Mouse (Mus musculus): Measurements from ENCODE around the gene Slc5a5. TPM values are rescaled to one million over a fixed set of nuclear protein-coding genes. Genes with fewer than 3 reads are reported as not detected.

Slc5a5 gene
- total RNA-seq (2018; cell fraction: chromatin; rRNA removed): not detected
- under 1 TPM in 2 of 26 experiments, not detected in 24; 0.04 to 0.07 TPM for total RNA-seq (2018; cell fraction: cytosol; rRNA removed)
- under 1 TPM in 1 of 26 experiments, not detected in 25; 0.20 TPM for total RNA-seq (2018; cell fraction: nucleus; rRNA removed)
- not detected in 3 replicates for polyA plus RNA-seq (2018)

DNA sequence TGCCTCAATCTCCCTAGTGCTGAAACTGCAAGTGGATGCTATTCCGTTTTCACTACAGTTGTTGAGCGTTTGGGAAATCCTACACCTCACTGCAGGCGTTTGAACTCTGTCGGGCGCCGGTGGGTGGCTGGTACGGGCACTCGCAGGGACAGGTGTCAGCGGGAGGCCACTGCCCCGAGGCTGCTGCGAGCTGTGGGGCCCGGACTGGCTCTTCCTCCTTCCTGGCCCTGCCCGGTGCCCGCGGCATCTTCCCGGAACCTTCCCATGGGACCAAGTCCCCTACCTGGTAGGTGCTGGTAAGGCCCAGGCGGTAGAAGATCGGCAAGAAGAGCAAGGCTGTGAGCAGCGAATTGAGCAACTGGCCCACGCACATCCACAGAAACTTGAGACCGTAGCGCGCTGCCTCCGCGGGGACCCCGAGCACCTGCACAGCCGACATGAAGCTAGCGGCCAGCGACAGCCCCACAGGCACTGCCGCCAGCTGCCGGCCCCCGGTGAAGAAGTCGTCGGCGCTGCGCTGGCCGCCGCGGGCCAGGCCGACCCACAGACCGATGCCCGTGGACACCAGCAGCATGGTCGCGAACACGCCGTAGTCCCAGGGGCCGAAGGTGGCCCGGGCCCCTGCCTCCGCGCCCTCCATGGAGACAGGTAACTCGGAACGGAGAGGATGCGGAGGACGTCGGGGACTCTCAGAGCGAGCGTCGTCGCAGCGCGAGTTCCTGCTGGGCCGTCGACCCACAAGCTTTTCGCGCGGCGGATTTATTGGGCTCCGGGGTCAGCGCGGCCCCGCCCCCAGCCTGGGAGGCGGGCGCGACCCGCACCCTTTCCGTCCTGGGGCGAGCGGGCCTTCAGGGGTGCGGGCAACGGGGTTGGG lies at the start of gene Slc5a5:
Gene Slc5a5, minus strand, starts transcription at position 736 of the 874 bp plus-strand sequence.
- Histone ChIP-seq H3K27ac (no peak within 1 kb of the TSS), H3K4me3 (ENCODE audit: inconsistent target) (no peak within 1 kb of the TSS), H3K79me2 (ENCODE audit: inconsistent target) (peaks cover 15% of the 10 kb centered on the region), H3K36me3 (ENCODE audit: inconsistent target) (peaks cover 20% of the 10 kb centered on the region)
- WGBS (ENCODE audit: missing documents): 10% methylated on average over 79 of the region's 80 CpGs

DNA sequence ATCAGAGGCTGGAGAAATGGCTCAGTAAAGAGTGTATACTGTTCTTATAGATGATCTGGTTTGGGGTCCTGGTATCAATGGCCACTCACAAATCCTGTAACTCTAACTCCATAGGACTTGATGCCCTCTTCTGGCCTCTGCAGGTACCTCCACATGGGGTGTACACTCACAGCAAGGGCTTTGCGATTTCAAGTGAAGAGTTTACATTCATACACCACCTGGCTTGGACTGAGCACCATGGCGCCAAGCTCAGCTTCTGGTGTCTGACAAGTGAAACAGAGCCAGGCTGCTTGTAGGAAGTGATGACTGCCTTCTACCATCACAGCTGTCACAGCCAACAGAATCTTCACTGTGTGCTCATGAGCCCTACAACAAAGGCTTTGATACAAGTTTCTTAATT lies 48.9 kb upstream of the Slc5a5 start:
- no peaks in the 10 kb centered on the region for H3K36me3 ChIP-seq (ENCODE audit: inconsistent target)
- H3K79me2 ChIP-seq (ENCODE audit: inconsistent target): no peaks in the 10 kb centered on the region
- no peak overlapping the region for H3K4me3 ChIP-seq (ENCODE audit: inconsistent target)
- 0 out of 2 replicates have a peak overlapping the region, but pooled peaks have one; percentile 22 for H3K27ac ChIP-seq
- 76% methylated on average over 2 of the region's 2 CpGs for WGBS (ENCODE audit: missing documents)

DNA sequence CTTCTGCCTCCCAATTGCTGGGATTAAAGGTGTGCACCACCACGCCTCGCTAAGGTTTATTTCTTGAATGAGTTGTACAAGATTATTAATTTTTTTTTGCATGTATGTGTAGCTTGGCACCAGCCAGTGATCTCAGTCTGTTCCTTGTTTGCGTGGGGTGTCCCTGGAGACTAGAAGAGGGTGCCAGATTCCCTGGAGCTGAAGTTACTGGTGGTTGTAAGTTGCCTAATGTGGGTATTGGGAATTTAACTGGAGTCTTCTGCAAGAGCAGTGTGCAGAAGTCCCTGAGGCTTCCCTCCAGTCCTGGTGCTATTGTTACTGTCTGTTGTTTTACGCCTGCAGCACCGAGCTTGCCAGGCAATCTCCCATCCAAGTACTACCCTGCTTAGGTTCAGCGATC lies 44.6 kb upstream of the Slc5a5 start:
- no peak overlapping the region for H3K4me3 ChIP-seq (ENCODE audit: inconsistent target)
- no peaks in the 10 kb centered on the region for H3K79me2 ChIP-seq (ENCODE audit: inconsistent target)
- H3K27ac ChIP-seq: no peak overlapping the region
- 96% methylated on average over 6 of the region's 6 CpGs for WGBS (ENCODE audit: missing documents)
- H3K36me3 ChIP-seq (ENCODE audit: inconsistent target): no peaks in the 10 kb centered on the region

DNA sequence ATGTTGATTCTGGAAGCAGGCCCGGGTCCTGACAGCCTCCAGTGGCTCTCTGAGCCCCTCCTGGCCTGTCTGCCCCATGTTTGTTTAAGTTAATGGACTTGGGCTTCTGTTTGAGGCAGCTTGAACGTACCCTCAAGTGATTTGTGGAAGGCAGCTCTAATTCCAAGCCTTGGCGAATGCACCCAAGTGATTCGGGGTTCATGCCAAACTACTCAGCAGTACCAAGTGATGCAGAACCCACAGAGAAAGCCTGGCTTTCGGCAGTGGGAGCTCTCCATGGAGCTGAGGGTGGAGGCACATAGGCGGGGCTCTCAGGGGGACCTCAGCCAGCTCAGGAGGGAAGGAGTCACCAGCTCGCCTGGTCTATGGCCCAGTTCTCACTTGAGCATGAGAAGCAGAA lies 42.2 kb upstream of the Slc5a5 start:
- Histone ChIP-seq H3K4me3 (ENCODE audit: inconsistent target) (no peak overlapping the region), H3K36me3 (ENCODE audit: inconsistent target) (no peaks in the 10 kb centered on the region), H3K27ac (no peak overlapping the region), H3K79me2 (ENCODE audit: inconsistent target) (no peaks in the 10 kb centered on the region)
- 77% methylated on average over 7 of the region's 7 CpGs for WGBS (ENCODE audit: missing documents)

DNA sequence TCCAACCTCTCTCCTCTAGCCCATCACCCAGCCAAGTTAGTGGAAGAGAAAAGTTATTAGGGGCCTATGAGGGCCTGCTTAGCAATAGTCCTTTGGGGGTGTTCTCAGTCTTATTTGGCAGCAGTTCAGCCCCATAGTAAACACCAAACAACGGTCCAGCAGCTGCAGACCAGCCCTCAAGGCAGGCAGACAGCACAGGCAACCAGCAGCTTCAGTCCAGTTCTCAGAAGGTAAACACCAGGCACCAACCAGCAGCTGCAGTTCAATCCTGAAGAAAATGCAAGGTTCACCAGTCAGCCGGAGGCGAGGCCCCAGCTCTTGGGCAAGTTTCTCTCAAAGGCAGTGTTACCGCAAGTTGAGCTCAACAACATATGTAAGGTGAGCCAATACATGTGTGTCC lies 40.5 kb upstream of the Slc5a5 start:
- no peaks in the 10 kb centered on the region for H3K79me2 ChIP-seq (ENCODE audit: inconsistent target)
- H3K36me3 ChIP-seq (ENCODE audit: inconsistent target): no peaks in the 10 kb centered on the region
- no peak overlapping the region for H3K27ac ChIP-seq
- WGBS (ENCODE audit: missing documents): 96% methylated on average over 4 of the region's 4 CpGs
- no peak overlapping the region for H3K4me3 ChIP-seq (ENCODE audit: inconsistent target)

DNA sequence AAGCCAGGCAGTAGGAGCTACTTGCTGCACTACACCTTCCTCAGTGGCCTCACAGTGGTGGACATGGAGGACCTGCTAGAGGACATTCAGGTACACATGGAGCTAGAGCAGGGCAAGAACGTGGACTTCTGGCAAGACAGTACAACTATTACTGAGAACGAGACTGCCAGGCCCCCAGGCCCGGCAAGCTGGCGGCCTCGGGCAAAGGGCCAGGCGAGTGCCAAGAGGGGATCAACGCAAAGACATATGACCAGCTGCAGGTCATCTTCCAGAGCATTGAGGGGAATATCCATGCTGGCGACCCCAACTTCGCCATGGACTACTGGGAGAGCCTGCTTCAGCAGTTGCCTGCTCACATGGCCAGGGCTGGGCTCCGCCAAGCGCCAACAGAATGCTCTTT lies 39.2 kb upstream of the Slc5a5 start:
- WGBS (ENCODE audit: missing documents): 96% methylated on average over 11 of the region's 11 CpGs
- H3K4me3 ChIP-seq (ENCODE audit: inconsistent target): no peak overlapping the region
- H3K36me3 ChIP-seq (ENCODE audit: inconsistent target): no peaks in the 10 kb centered on the region
- no peak overlapping the region for H3K27ac ChIP-seq
- no peaks in the 10 kb centered on the region for H3K79me2 ChIP-seq (ENCODE audit: inconsistent target)

DNA sequence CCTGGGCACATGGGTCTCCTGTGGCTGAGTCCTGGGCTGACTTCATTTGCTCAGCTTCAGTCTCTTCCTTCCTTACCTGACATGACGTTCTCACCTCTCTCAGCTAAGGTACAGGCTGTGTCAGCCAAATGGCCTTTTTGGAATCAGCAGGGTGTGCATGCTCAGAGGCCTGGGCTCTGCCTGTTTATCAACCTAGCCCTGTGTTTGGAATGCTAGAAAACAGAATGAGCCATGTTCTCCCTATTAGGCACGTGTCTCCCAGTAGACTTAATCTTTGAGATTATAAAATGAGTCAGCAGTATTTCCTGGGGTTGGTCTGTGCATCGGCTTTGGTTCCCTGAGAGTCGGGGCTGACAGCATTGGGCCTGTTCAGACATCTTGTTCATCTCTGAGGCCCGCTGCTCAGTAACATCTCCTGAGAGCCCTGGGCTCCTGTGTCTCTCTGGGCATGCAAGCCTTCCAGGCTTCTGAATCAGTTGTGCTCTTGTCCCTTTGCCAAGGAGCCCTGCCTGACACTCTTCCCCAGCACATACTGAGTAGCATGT lies 36.3 kb upstream of the Slc5a5 start:
- no peaks in the 10 kb centered on the region for H3K79me2 ChIP-seq (ENCODE audit: inconsistent target)
- no peak overlapping the region for H3K4me3 ChIP-seq (ENCODE audit: inconsistent target)
- no peak overlapping the region for H3K27ac ChIP-seq
- 70% methylated on average over 5 of the region's 5 CpGs for WGBS (ENCODE audit: missing documents)
- no peaks in the 10 kb centered on the region for H3K36me3 ChIP-seq (ENCODE audit: inconsistent target)

DNA sequence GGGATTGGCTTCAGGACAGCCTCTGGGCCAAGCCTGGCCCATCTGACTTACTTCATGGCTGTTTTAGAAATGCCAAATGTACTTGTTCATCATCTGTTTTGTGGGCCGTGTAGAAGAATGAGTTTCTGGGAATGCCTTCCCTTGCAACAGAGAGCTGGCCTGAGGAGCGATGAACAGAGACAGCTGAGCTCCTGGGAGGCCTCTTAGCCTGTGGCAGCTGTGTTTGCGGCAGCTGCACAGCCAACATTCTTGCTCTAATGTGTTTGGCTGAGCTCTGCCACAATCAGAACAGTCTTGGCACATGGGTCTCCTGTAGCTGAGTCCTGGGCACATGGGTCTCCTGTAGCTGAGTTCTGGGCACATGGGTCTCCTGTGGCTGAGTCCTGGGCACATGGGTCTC lies 35.5 kb upstream of the Slc5a5 start:
- Histone ChIP-seq H3K79me2 (ENCODE audit: inconsistent target) (no peaks in the 10 kb centered on the region), H3K27ac (no peak overlapping the region), H3K4me3 (ENCODE audit: inconsistent target) (no peak overlapping the region), H3K36me3 (ENCODE audit: inconsistent target) (no peaks in the 10 kb centered on the region)
- 94% methylated on average over 3 of the region's 3 CpGs for WGBS (ENCODE audit: missing documents)

DNA sequence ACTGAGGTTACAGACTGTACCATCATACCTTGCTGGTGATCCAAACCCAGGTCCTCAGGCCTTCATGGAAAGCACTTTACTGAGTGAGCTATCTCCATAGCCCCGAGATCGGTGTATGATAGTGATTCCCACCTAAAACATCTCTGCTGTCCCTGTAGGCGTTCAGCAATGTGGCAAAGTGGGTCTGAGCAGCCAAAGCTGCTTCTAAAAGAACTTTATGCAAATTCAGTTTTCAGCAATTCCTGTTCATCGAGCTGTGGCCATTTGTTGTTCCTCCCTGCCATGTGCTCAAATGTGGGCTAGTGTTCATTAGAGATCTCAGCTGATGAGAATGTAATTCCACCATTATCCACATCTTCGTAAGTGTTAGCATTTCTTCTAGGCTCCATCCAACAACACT lies 33.8 kb upstream of the Slc5a5 start:
- 90% methylated on average over 5 of the region's 5 CpGs for WGBS (ENCODE audit: missing documents)
- H3K27ac ChIP-seq: no peak overlapping the region
- H3K4me3 ChIP-seq (ENCODE audit: inconsistent target): no peak overlapping the region
- no peaks in the 10 kb centered on the region for H3K36me3 ChIP-seq (ENCODE audit: inconsistent target)
- H3K79me2 ChIP-seq (ENCODE audit: inconsistent target): no peaks in the 10 kb centered on the region

DNA sequence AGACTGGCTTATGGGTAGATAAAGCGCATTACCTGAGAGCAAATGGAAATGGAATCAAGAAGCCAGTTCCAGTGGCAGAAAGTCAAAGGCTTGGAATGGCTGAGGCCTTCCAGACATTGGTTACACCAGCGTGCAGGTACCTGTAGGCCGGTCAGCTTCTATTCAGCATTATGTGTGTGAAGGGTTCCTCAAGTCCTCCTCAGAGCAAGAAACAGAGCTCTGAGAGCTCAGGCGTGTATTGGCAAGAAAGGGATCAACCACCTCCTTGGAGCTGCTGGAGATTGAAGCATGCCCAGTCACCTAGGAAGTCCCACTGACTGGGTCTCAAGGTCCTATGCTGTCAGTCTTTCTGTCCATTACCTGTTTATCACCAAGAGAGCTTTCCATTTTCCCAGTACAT lies 33.2 kb upstream of the Slc5a5 start:
- Histone ChIP-seq H3K79me2 (ENCODE audit: inconsistent target) (no peaks in the 10 kb centered on the region), H3K4me3 (ENCODE audit: inconsistent target) (no peak overlapping the region), H3K36me3 (ENCODE audit: inconsistent target) (no peaks in the 10 kb centered on the region), H3K27ac (no peak overlapping the region)
- 98% methylated on average over 4 of the region's 4 CpGs for WGBS (ENCODE audit: missing documents)

DNA sequence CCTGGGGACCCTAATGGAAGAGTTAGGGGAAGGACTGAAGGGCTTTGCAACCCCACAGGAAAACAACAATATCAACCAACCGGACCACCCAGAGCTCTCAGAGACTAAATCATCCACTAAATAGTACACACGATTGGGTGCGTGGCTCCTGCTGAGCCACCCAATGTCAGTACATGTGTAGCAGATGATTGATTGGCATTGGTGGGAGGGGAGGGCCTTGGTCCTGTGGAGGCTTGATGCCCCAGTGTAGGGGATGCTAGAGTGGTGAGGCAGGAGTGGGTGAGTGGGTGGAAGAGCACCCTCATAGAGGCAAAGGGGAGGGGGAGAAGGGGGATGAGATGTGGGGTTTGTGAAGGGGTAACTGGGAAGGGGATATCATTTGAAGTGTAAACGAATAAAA lies 31.6 kb upstream of the Slc5a5 start:
- Histone ChIP-seq H3K36me3 (ENCODE audit: inconsistent target) (peaks cover 1% of the 10 kb centered on the region; the same call in 1 of the 2 replicates), H3K27ac (no peak overlapping the region), H3K4me3 (ENCODE audit: inconsistent target) (no peak overlapping the region), H3K79me2 (ENCODE audit: inconsistent target) (no peaks in the 10 kb centered on the region)
- 89% methylated on average over 4 of the region's 4 CpGs for WGBS (ENCODE audit: missing documents)

DNA sequence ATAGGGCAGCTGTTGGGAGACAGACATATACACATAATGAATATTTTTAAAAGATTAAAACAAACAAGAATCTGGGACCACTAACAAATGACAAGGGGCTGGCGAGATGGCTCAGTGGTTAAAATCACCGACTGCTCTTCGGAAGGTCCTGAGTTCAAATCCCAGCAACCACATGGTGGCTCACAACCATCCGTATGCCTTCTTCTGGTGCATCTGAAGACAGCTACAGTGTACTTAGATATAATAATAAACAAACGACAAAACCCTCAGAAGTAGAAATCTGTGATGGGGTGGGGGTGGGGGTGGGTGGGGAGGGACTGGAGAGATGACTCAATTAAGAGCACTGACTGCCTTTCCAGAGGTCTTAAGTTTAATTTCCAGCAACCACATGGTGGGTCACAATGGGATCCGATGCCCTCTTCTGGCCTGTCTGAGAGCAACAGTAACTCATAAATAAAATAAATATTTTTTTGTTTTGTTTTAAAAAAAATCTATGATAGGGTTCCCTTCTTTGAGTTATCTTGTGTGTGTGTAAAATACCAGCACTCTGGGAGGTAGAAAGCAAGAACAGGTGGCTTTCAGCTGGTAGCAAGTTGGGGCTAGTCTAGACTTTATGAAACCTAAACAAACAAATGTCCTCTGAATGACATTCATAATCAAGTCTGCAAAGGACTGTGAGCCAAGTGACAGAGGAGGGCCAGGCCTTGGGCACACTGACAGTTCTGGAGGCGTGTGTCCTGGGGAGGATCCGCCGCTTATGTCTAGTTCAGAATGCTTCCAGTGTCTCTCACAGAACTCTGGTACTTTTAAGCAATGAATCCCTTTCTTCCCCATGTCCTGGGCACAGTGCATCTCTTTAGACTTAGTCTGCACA lies 27.7 kb upstream of the Slc5a5 start:
- 95% methylated on average over 6 of the region's 9 CpGs for WGBS (ENCODE audit: missing documents)
- Histone ChIP-seq H3K36me3 (ENCODE audit: inconsistent target) (peaks cover 39% of the 10 kb centered on the region), H3K4me3 (ENCODE audit: inconsistent target) (no peak overlapping the region), H3K79me2 (ENCODE audit: inconsistent target) (peaks cover 34% of the 10 kb centered on the region), H3K27ac (no peak overlapping the region)

DNA sequence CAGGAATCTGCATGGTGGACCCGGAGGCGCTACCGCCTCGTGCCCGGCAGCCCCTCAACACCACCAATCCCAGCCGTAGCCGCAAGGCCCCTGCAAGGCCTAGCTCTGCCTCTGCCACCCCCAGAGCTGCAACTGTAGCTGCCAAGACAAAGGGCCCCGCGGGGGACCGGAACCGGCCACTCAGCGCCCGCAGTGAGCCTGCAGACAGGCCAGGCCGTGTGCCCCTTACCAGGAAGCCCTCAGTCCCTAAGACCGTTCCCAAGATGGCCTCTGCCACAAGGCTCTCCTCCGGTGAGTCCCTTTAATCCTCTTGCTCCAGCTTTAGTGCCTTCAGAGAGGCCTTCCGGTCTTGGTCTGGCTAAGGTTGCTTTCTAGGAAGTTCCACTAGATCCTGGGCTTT lies 22.1 kb upstream of the Slc5a5 start:
- Histone ChIP-seq H3K36me3 (ENCODE audit: inconsistent target) (peaks cover 51% of the 10 kb centered on the region), H3K27ac (no peak overlapping the region), H3K79me2 (ENCODE audit: inconsistent target) (peaks cover 86% of the 10 kb centered on the region), H3K4me3 (ENCODE audit: inconsistent target) (no peak overlapping the region)
- WGBS (ENCODE audit: missing documents): 90% methylated on average over 17 of the region's 17 CpGs

DNA sequence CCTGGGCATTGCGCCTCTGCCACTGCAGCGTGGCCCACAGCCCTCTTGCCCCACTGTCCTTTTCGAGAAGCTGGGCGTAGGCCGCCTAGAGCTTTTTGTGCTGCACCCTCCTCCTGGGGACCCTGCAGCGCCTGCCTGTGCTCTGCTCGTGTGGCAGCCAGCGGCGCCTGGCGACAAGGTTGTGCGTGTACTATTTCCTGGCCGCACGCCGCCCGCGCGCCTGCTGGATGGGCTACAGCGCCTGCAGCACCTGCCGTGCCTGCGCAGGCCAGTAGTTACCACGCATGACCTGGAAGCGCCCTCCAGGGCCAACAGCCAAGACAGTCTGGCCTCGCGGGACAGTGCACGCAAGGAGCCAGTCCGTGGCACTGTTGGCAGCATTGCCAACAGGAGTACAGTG lies 21.0 kb upstream of the Slc5a5 start:
- Histone ChIP-seq H3K36me3 (ENCODE audit: inconsistent target) (peaks cover 44% of the 10 kb centered on the region), H3K79me2 (ENCODE audit: inconsistent target) (peaks cover 96% of the 10 kb centered on the region), H3K27ac (no peak overlapping the region), H3K4me3 (ENCODE audit: inconsistent target) (no peak overlapping the region)
- WGBS (ENCODE audit: missing documents): 94% methylated on average over 24 of the region's 26 CpGs

Data from macrophage (primary cell).